Mouse (Mus musculus) testis, adult 2 months (tissue): ENCODE data around the gene Tmem222. TPM values are rescaled to one million over a fixed set of nuclear protein-coding genes. Genes with fewer than 3 reads are reported as not detected.

ENCODE experiments used
- H3K27ac ChIP-seq: fragments of 200-500 bp; 2 replicates; pipeline ENCODE4 v1.5.1; 2012; ENCODE audit warnings: low read depth, low read length; ENCODE audit not compliant: control insufficient read depth, insufficient read depth
- H3K27me3 ChIP-seq: fragments of 200-500 bp; 2 replicates; pipeline ENCODE4 v1.6.1; 2012; ENCODE audit warnings: mild to moderate bottlenecking, low read length, moderate library complexity; ENCODE audit not compliant: control insufficient read depth, insufficient read depth
- H3K36me3 ChIP-seq: fragments of 200-500 bp; 2 replicates; pipeline ENCODE4 v1.6.1; 2012; ENCODE audit warnings: mild to moderate bottlenecking, low read length; ENCODE audit not compliant: control insufficient read depth, insufficient read depth
- H3K4me1 ChIP-seq: fragments of 200-500 bp; 2 replicates; pipeline ENCODE4 v1.6.1; 2012; ENCODE audit warnings: low read length; ENCODE audit not compliant: control insufficient read depth, insufficient read depth
- H3K4me3 ChIP-seq: fragments of 200-500 bp; 2 replicates; pipeline ENCODE4 v1.5.1; 2012; ENCODE audit warnings: low read depth, mild to moderate bottlenecking, low read length, moderate library complexity, mixed read lengths; ENCODE audit not compliant: control insufficient read depth
- CTCF ChIP-seq: fragments of 200-500 bp; IDR thresholded peaks from 2 replicates; pipeline ENCODE4 v1.5.1; 2012; ENCODE audit warnings: low read depth, mild to moderate bottlenecking, inconsistent platforms, low read length, moderate library complexity; ENCODE audit not compliant: control insufficient read depth, insufficient read depth, insufficient replicate concordance
- POLR2A ChIP-seq: fragments of 200-500 bp; IDR thresholded peaks from 2 replicates; pipeline ENCODE4 v1.6.1; 2012; ENCODE audit warnings: low read depth, mild to moderate bottlenecking, inconsistent platforms, low read length, moderate library complexity; ENCODE audit not compliant: control insufficient read depth
- polyA plus RNA-seq: library from polyadenylated mRNA; depleted of rRNA; stranded (reverse); fragments of >200 nt; gene quantifications from 2 replicates; pipeline ENCODE4 v1.2.3, GENCODE M21; 2012

Tmem222 gene
- polyA plus RNA-seq, 1 experiment: 48.5 TPM

DNA sequence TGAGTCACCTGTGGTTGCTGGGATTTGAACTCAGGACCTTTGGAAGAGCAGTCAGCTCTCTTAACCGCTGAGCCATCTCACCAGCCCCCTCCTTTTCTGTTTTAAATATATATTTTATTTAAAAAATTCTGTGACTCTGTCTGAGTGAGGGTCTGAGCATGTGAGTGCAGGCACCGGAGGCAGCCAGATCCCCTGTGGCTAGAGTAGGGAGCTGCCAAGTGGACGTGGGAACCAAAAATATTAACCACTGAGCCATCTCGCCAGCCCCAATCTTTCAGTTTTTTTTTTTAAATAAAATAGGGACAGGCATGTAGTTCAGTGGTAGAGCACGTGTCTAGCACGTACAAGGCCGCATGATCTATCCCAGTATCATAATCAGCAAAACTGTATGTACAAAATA lies 27.2 kb upstream of the Tmem222 start:
- Histone ChIP-seq H3K4me1 (no peaks in the 10 kb centered on the region), H3K27ac (no peak overlapping the region), H3K4me3 (no peak overlapping the region), H3K36me3 (peaks cover 4% of the 10 kb centered on the region), H3K27me3 (no peaks in the 10 kb centered on the region)
- TF ChIP-seq CTCF (no peak), POLR2A (no peak)

DNA sequence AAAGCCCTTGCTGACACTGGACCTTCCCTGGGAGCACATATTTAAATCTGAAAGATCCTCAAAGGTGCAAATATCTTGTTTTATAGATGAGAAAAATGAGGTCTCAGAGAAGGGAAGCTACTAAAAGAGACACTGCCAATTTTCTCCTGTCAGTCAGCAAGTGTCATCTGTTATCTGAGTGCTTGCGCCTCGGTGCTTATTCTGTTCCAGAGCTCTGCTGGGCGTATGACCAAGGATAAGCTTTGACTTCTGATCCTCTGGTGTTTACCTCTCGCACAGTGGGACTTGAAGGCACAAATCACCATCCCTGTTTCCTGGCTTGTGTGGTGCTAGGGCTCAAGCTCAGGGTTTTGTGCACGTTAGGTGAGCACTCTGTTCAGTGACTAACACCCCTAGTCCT lies 25.1 kb upstream of the Tmem222 start:
- H3K36me3 ChIP-seq: peaks cover 4% of the 10 kb centered on the region
- no peak for TF ChIP-seq CTCF
- no peak for TF ChIP-seq POLR2A
- no peaks in the 10 kb centered on the region for H3K4me1 ChIP-seq
- no peak overlapping the region for H3K4me3 ChIP-seq
- H3K27me3 ChIP-seq: no peaks in the 10 kb centered on the region
- no peak overlapping the region for H3K27ac ChIP-seq

- no peaks in the 10 kb centered on the region for H3K27me3 ChIP-seq
- peaks cover 4% of the 10 kb centered on the region for H3K36me3 ChIP-seq
- H3K4me3 ChIP-seq: no peak overlapping the region
- H3K27ac ChIP-seq: no peak overlapping the region
- H3K4me1 ChIP-seq: no peaks in the 10 kb centered on the region
- no peak for TF ChIP-seq POLR2A
- peak; percentile 66; the same call in 1 of the 2 replicates for TF ChIP-seq CTCF
Measured at GRCm38 (mm10) chr4:133301802-133302201, 24.2 kb upstream of the Tmem222 start.

DNA sequence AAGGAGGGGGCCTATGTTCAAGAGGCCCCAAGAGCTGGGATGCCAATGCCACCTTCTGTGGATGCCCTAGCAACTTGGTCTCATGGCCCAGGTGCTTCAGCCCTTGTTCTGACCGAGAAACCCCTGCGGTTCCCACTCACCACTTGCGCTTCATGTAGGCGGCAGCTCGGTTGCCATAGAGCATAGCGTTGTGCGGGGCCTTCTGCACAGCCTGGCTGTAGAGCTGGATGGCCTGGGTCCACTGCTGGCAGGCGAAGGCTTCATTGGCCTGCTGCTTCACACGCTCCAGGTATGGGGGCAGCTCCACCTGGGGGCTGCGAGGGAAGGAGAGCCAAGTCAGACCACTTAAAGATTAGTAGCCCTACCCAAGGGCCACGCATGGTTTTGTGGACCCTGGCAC lies 22.8 kb upstream of the Tmem222 start:
- no peak overlapping the region for H3K4me3 ChIP-seq
- TF ChIP-seq POLR2A (no peak), CTCF (no peak)
- no peak overlapping the region for H3K27ac ChIP-seq
- H3K27me3 ChIP-seq: no peaks in the 10 kb centered on the region
- H3K36me3 ChIP-seq: peaks cover 4% of the 10 kb centered on the region
- H3K4me1 ChIP-seq: no peaks in the 10 kb centered on the region

DNA sequence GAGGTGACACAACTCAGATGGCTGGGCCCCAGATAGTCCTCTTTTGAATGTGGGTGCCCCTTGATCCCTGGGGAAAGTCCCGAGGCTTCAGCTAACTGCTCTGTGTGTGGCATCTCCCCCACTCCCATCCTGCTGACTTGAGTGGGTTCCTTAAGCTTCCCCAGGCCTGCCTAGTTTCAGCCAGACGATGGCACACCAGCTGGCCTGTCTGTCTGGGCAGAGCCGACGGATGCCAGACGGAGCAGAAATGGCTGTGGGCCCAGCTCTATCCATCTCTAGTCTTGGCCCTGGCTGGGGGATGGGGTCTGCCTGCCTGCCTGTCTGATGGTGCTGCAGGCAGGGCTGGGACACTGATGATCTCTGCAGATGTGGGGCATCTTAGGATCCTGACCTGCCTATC lies 22.1 kb upstream of the Tmem222 start:
- TF ChIP-seq POLR2A (no peak), CTCF (no peak)
- no peak overlapping the region for H3K4me3 ChIP-seq
- H3K27ac ChIP-seq: no peak overlapping the region
- no peaks in the 10 kb centered on the region for H3K4me1 ChIP-seq
- H3K36me3 ChIP-seq: peaks cover 2% of the 10 kb centered on the region
- no peaks in the 10 kb centered on the region for H3K27me3 ChIP-seq

GRCm38 (mm10) chr4:133298516-133299365 lies 21.1 kb upstream of the Tmem222 start:
- no peaks in the 10 kb centered on the region for H3K27me3 ChIP-seq
- H3K36me3 ChIP-seq: no peaks in the 10 kb centered on the region; the same call in 1 of the 2 replicates
- H3K27ac ChIP-seq: peak overlapping the region; percentile 12; the same call in 1 of the 2 replicates
- H3K4me3 ChIP-seq: no peak overlapping the region
- no peaks in the 10 kb centered on the region for H3K4me1 ChIP-seq
- TF ChIP-seq POLR2A: no peak
- no peak for TF ChIP-seq CTCF

- H3K27ac ChIP-seq: peak overlapping the region; percentile 16; the same call in 1 of the 2 replicates
- H3K4me3 ChIP-seq: no peak overlapping the region
- TF ChIP-seq POLR2A: no peak
- TF ChIP-seq CTCF: peak; percentile 77; the same call in 1 of the 2 replicates
- no peaks in the 10 kb centered on the region for H3K4me1 ChIP-seq
- no peaks in the 10 kb centered on the region; the same call in 1 of the 2 replicates for H3K36me3 ChIP-seq
- H3K27me3 ChIP-seq: no peaks in the 10 kb centered on the region
Measured at GRCm38 (mm10) chr4:133297801-133298238, 20.2 kb upstream of the Tmem222 start.
